Mouse (Mus musculus) cerebellum, postnatal 25 days (tissue): ENCODE measurements around the gene Fam19a1.

Source experiments
- DNase-seq, 2 experiments: peaks; one replicate each; pipeline ENCODE4 v3.0.0; 2021; ENCODE audit warnings: mixed read lengths in 2 of 2

Gene Fam19a1

DNA sequence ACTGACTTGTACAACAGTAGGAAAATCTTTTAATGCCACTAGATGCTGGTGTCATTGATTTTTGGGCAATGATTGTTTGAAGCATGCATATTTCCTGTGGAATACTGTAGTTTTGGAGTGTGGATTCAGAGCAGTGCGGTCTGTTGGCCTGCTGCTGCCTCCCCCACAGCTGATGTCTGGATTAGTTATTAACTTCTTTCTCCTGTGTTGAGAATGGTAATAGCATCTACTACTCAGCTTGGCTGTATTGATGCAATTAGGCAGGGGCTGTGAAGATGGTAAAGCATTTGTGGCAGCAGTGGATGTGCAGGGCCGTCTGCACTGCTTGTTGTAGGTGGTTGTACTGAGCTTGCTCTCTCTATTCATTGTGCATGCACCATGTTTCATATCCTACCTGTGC is 326.5 kb downstream of the Fam19a1 start:
- no peak for DNase-seq

DNA sequence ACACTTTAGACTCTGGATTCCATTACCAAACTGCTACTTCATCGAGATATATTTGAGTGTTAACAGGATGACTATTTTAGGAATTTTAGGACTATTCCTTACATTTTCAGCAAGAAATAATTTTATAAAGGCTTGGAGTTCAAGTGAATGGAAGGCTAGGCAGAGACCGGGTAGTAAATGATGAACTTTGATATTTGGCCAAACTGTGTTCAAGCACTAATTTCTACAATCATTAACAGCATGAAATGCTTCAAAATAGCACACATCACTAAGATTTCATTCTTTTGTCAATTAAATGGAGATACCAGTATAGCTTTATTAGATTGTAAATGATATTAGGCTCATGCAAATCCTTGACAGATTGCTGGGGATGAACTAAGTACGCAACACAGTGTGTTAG is 329.0 kb downstream of the Fam19a1 start:
- no peak for DNase-seq

DNA sequence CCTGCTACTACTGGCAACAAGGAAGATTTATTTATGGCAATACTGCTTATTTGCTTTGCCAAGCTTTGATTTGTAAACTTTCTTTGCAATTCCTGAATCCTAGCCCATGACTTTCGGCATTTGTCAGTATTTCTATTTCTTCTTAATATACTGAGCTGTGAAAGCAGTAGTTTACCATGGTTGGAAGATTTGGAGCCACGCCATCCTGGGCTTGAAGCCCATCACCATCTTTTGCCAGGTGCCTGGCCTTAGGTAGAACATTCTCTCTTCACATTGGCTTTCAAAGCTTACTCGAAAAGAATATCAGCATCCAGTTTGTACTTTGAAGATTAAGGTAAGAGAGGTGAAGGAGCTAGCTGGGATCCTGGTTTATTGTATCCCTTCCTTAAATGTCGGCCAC is 334.5 kb downstream of the Fam19a1 start:
- peak; percentile 6 to 34 for DNase-seq

DNA sequence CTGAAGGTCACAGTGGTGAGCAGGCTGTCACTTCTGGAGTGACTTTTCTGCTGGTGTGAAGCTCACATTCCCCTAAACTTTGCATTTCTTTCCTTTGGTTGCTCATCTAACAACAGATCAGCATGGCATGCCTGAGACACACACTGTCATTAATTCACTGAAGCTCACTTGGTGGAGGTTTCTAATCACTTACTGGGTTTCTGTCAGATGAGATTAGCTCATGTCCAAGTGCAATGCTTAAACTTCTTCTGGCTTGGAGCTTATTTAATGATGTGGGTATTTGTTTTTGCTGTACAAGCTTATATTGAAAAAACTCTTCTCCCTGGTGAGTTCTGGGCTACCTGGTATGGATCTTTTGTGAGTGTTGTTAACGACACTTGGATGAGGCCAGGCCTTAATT is 343.3 kb downstream of the Fam19a1 start:
- DNase-seq, result no peak

DNA sequence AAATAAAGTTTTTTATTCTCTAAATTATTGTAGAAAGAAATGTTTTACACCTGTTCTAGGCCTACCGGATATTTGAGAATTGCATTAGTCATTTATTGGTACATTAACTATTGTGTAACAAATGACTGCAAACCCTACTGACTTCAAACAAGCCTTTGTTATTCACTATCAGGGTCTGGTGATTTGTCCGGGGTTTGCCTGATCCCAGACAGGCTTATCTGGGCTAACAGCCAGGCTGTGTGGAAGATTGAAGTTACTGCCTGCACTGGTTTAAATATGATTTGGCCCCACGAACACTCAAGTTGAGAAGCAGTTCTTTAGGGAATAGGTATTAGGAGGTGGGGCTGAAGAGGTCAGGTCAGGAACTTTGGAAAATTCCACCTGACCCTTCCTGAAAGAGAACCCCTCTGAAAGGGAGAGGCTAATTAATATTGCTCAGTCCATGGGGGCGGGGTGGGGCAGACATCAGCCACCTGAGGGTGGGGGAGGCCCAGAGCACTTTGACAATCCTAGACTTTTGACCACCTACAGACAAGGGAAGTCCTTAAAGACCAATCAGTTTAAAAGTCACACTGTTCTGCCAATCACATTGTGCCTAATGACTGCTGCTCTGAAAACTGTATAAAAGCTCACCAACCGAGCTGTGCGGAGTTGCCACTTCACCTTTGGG is 344.8 kb downstream of the Fam19a1 start:
- DNase-seq, result no peak

DNA sequence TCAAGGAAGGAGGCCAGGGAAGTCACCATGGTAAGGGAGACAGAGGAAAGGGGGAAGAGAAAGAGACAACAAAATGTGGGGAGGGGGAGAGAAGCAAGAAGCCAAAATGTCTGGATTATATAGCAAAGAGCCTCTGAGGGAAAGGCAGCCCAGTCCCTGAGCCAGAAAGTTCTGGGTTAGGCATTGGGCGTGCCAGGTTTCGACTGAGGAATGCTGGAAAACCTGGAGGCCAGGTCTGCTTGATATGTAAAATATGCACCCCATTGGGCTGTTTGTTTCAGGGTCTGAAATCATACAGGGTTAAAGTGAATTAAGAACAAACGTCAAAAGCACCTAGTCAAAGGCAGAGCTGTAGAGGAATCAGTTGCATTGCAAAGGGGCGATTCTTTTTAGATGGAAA is 346.1 kb downstream of the Fam19a1 start:
- DNase-seq, result no peak

DNA sequence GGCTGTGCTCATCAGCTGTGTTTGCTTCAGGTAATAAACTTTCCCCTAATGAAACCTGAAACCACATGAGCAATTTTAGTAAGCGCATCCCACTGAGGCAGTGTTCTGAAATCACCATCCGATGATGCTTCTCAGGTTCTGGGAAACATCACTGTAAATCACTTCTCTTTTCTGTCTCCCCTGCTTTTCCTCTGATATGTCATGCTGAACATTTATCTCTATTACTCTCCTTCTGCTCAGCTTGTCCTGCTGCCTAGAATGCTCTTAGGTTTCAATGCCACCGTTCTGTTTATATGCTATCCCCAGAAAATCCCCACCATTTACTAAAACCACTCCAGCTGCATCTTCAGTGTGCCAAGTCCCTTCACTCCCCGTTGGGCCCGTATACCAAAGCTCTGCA is 386.5 kb downstream of the Fam19a1 start:
- no peak for DNase-seq

DNA sequence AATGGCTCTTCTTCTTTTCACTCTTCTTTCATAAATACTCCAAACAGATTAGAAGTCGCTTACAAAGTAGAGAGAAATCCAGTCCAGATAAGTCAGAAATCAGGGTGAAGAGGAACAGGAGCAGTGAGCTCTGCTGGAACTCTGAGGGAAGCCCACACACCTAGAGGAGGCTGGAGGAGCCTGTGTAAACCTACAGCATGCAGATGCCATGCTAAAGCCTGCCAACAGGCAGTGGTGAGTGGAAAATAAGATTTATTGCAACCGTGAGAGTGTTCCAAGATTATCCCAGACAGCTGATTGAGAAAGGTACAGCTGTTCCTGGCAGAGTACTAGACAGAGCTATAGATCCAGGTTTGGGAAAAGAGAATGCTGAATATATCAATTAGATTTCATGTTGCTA is 428.6 kb downstream of the Fam19a1 start:
- no peak for DNase-seq

DNA sequence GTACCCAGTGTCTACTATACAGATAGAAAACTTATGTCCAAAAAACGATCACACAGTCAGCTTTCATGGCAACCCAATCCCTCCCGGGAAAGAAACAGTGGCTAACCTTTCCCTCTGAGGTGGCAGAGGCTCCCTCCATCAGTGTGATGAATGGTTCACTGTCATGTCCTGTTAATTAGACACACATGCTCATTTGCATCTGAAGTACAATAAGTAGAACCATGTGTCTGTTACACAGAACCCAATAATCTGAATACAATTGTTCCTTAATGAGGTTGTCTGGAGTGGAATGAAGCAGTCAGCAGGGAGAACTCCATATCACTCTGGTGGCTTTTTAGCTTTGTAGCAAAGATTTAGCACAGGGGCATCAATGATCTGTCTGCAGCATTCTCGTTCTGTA is 431.9 kb downstream of the Fam19a1 start:
- DNase-seq, result no peak

DNA sequence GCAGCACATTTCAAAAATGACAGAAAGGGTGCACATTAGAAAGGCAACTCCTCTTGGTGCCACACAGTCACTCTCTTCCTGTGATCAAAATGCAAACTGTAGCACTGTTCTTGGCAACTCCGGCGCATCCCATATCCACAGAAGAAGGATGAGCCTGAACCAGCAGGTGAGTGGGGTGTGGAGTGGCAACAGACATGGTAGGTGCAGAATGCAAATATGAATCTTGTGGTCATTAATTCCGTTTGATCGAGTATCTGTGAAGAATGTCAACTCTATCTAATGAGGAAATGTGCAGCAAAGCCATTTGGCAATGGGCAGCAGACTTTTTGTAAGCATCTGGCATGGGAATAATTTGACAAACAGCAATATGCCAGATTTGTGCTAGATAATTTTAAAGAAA is 437.5 kb downstream of the Fam19a1 start:
- no peak for DNase-seq

DNA sequence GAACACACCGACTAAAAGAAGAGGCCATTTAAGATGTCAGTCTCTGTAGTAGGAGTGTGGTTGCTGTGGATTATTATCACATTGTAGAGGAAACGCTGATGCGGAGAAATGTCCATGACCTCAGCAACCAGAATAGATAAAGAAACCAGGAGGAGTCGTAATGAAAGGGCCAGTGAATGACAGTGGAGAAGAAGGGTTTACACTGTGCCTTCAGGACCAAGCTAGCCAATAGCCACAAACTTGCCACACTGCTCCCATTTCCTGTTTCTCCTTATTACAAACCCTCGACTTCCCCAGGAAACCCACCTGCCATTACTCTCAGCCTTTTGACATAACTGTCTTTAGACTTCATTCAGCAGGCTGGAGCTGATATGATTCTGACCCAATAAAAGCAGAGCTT is 465.7 kb downstream of the Fam19a1 start:
- DNase-seq, result no peak

DNA sequence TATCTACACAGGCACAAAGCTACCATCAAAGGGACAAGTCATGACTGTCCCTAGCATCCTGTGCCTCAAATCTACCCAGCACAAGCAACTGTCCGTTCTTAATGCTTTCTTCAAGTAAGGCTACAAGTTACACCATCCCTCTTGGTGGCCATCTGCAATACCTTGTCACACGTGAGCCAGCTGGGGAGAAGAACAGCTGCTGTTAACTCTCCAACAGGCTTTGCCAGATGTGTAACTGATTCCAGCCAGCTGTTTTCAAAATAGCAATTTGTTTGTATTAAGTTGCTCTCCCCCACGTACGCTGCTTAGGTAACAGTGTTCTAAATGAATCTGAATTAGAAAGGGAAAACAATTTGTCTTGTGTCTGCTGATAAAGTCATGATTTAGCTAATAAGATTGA is 467.8 kb downstream of the Fam19a1 start:
- no peak for DNase-seq

DNA sequence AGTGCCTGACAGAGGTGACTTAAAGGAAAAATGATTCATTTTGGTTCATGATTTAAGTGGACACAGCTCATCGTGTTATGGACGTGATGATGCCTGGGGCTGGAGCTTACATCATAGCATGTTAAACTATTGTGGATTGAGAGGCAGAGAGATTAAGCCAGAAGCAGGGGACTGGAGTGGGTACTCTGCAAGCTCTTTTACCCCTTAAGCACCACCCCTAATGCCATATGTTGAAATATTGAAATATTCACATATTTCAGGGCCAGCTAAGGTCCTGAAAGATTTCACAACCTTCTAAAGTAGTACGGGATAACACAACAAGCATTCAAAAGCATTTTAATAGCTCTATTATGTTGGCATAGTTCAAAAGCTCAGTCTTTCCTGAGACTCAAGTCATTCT is 468.2 kb downstream of the Fam19a1 start:
- DNase-seq, result no peak

DNA sequence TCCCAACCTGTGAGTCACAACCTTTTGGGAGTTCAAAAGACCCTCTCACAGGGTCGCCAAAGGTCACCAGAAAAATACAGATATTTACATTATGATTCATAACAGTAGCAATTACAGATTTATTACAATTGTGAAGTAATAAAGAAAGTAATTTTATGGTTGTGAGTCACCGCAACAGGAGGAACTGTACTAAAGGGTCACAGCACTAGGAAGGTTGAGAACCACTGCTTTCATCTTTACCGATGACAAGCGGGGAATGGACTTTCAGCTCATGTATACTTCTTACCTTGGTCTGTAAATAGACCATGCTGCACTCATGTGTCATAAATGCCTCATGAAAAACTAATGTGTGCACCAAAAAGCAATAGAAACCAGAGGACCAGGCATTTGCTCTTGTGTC is 474.5 kb downstream of the Fam19a1 start:
- DNase-seq, result no peak

DNA sequence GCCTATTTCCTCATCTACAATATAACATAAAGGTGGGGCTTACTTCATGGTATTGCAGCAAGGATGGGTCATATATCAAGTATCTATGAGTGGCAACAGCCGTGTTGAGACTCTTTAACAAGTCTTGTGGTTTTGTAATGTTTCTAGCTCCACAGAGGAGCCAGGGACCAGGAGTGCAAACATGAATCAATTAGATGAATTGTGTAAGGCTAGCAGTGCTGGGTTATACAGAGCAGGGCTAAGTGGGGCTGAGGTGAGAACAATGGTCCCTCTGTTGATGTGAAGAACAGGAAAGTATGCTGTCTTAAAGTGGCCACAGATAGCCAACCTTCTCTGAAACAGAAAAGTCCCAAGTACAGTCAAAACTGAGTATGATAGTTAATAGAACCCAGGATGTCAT is 480.1 kb downstream of the Fam19a1 start:
- no peak for DNase-seq

DNA sequence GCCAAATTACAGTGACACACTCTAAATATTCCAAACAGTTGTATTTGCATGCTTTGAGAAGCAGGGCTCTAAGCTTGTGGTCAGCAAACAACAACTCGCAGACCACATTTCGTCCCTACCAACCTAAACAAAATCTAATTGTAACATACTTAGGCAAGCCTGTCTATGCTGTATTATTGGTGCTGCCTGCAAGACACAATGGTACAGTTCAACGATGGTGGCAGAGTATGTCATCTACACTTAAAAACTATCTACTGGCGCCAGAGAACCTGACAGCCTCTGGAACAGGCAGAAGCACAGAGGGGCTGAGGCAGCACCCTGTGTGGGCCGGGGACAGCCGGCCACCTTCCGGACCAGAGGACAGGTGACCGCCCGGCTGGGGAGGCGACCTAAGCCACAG is 482.2 kb downstream of the Fam19a1 start:
- DNase-seq, result no peak

DNA sequence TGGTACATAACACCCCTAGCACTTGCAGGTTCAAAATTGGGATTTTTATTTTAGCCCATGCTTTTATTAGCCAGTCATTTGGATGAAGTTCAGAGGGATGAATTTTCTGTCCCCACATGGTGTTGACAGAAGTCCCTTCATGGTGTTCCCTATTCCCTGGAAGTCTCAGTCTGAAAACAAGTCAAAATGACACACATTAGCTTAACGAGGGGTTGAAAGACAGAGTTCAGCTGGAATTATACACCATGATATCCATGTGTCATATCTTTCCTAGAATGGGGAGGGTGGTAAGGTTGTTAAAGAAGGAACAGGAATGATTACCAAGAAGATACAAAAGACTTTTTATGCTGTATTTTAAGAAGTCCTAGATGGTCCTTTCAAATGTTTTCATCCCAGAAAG is 511.2 kb downstream of the Fam19a1 start:
- DNase-seq, result no peak

DNA sequence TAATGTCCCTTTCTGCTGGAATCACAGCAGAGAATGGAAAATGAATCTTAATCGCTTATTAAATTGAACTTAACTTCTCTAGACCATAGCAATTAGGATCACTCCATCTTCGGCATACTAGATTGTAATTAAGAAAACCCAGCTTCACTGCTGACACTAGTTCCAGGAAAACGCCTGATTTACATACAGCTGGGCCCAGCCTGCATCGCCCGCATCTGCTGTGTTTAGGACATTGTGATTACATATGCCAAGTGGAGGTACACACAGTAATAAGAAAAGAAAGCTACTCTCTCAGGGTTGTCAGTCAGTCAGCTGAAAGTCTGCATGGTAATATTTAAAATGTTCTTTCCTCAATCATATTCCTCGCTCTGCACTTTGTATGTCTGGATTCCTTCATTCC is 518.6 kb downstream of the Fam19a1 start:
- no peak for DNase-seq

DNA sequence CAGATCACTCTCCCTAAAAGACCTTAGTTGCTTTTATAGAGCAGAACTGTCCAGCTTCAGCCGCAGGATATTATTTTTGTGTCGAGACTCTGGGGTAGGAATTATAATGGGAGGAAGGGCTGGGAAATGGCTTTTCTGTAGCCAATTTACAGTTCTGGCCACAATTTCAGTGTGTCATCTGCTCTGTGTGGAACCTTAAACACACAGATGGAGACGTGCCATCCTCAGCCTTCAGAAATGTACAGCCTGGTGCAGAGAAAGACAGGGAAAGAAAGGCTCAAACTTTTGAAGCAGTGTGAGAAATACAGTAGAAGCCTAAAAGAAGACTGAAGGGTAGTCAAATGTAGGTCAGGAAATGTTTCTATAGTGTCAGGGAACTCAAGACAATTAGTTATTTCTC is 519.3 kb downstream of the Fam19a1 start:
- DNase-seq, result no peak

DNA sequence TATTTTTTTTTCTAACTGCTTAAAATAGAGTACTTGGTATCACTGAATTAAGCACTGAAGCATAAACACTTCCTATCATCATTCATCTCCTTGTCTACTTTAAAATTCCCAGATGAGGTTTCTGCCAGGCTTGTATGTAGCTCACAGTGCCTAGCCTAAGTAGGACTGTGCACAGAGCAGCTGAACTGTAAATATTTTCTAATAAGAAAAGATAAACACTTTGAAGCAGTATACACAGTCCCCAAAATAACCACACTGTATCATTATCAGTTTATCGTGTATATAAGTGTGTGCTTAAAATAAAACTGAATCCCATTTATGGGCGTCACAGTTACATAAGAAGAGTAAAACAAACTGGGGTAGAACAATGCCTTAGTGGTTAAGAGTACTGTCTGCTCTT is 522.7 kb downstream of the Fam19a1 start:
- no peak for DNase-seq

DNA sequence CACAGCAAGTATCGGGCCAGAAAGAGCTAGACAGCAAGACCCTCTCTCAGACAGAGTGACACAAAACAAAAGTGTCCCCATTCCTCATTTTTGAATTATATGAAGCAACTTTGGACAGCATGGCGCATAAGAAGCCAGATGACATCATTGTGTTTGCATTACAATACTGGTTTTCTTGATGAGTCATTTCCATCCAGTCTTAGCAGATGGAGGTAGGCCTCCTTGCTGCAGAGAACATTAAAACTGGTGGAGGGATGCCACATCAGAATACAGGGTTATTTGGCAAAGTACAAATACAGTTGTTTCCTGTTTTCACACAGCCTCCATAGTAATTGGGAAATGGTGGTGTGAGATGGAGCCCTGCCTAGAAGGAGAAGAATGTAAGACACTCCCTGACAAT is 535.8 kb downstream of the Fam19a1 start:
- DNase-seq, result no peak

DNA sequence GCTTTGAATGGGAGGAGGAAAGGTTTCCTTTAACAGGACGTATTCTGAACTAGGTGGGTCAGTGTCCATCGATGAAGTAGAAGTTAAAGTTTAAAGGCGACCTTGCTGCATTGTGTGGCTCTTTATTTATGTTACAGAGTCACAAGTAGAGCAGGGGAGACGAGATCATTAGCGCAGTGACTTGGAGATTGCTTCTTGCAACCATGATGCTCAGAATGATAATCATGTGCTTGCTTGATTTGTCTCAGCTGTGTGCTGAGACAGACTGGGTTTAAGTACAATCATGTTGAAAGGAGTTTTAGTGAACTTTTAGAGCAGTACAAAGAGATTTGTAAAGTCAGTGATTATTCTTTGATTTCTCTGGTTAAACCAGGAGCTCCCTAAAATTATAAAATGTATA is 536.3 kb downstream of the Fam19a1 start:
- DNase-seq, result no peak

DNA sequence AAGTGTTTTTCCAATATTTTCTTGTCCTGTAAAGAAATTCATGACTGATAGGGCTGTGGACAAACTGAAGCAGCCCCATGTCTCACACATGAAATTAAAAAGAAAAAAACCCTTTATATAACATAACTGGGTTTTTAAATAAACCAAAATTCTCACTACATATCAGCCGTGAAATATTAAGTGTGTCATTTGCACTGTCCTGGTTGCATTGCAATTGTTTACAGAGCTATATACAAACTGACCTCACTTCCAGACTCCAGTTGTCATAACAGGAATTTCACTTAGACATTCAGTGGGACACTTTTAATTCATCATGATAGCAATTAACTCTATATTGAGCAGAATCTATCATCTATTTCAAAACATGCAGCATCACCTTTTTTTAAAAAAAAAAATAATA is 553.4 kb downstream of the Fam19a1 start:
- DNase-seq, result no peak

DNA sequence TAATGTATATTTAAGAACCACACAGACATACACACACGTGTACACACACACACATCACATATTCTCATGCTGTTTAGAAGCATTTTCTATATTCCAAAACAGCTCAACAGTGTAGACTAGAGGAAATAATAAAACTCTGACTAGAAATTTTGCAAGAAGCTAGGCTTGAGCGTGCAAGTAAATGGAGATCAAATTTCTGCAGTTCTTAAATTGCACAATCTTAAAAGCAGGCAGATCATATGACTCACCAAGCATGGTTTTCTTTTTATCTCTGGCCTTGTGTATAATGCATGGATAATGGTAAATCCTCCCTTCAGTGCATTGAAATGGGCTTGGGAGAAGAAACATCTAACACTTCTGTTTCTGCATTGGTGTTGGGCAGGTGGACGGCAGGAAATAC is 564.9 kb downstream of the Fam19a1 start:
- DNase-seq, result no peak
